Mouse (Mus musculus) embryonic facial prominence, embryonic 14.5 days (tissue): ENCODE results near the gene Chm. TPM values are rescaled to one million over a fixed set of nuclear protein-coding genes. Genes with fewer than 3 reads are reported as not detected.
A peak's percentile ranks its signal among the peaks of the same experiment; 100 is the strongest.

Source experiments
- ATAC-seq: fragments of 200-750 bp; cut with Nextera tagmentation; 2 replicates; pipeline ENCODE4 v1.8.0; 2017; ENCODE audit warnings: low read depth, moderate number of reproducible peaks, moderate TSS enrichment
- DNase-seq: peaks from one replicate; pipeline ENCODE4 v3.0.0-alpha.2; 2015; ENCODE audit warnings: low spot score
- H3K27ac ChIP-seq: fragments of 300-500 bp; sonication (generic); replicated peaks from 2 replicates; pipeline ENCODE4 v1.5.1; 2014; ENCODE audit warnings: low read depth, mild to moderate bottlenecking, low read length, moderate library complexity
- H3K27me3 ChIP-seq: fragments of 300-500 bp; sonication (generic); replicated peaks from 2 replicates; pipeline ENCODE4 v1.6.1; 2014; ENCODE audit warnings: low read length; ENCODE audit not compliant: control insufficient read depth, insufficient read depth
- H3K36me3 ChIP-seq: fragments of 300-500 bp; sonication (generic); 2 replicates; pipeline ENCODE4 v1.6.1; 2014; ENCODE audit warnings: low read length, mixed read lengths; ENCODE audit not compliant: control insufficient read depth, insufficient read depth
- H3K4me1 ChIP-seq: fragments of 300-500 bp; sonication (generic); 2 replicates; pipeline ENCODE4 v1.6.1; 2014; ENCODE audit warnings: antibody characterized with exemption, low read length; ENCODE audit not compliant: control insufficient read depth, insufficient read depth
- H3K4me2 ChIP-seq: fragments of 300-500 bp; sonication (generic); 2 replicates; pipeline ENCODE4 v1.6.1; 2014; ENCODE audit warnings: low read depth, mild to moderate bottlenecking, low read length, moderate library complexity, mixed read lengths
- H3K4me3 ChIP-seq: fragments of 300-500 bp; sonication (generic); 2 replicates; pipeline ENCODE4 v1.5.1; 2014; ENCODE audit warnings: low read depth, mild to moderate bottlenecking, low read length
- H3K9ac ChIP-seq: fragments of 300-500 bp; sonication (generic); 2 replicates; pipeline ENCODE4 v1.6.1; 2014; ENCODE audit warnings: low read depth, mild to moderate bottlenecking, low read length, moderate library complexity, mixed read lengths
- H3K9me3 ChIP-seq: fragments of 300-500 bp; sonication (generic); 2 replicates; pipeline ENCODE4 v1.6.1; 2016; ENCODE audit warnings: low read length; ENCODE audit not compliant: control insufficient read depth
- WGBS: fragments of 180-500 bp; shearing (Covaris S2); extraction: QIAGEN DNeasy Blood & Tissue Kit; methylation state at CpG from one replicate; pipeline ENCODE4 v1.1.7; 2014; 5-methylcytosine and 5-hydroxymethylcytosine counted together
- microRNA counts: library from miRNA; unstranded; fragments of <30 nt; microRNA quantifications from one replicate; lab custom pipeline; 2017
- microRNA-seq: library from miRNA; unstranded; fragments of <30 nt; microRNA quantifications from one replicate; pipeline ENCODE4, GENCODE M21; 2016; ENCODE audit warnings: borderline number of aligned reads
- polyA plus RNA-seq: library from polyadenylated mRNA; unstranded; fragments of >200 nt; fragmentation: Nextera tagmentation; extraction: Ambion mirVana; gene quantifications from 2 replicates; pipeline ENCODE4 v1.2.1, GENCODE M21; 2014

Gene Chm
- polyA plus RNA-seq, 1 experiment from 2014 or later = 17.1 TPM

GRCm38 (mm10) chrX:113076053-113076452, 109.3 kb downstream of the Chm start:
- H3K4me3 ChIP-seq = no peak overlapping the region
- 93% methylated on average over 2 of the region's 2 CpGs for WGBS
- H3K27ac ChIP-seq = no peak overlapping the region
- ATAC-seq = no peak
- no peaks in the 10 kb centered on the region for H3K36me3 ChIP-seq
- H3K27me3 ChIP-seq = no peaks in the 10 kb centered on the region
- H3K4me2 ChIP-seq = no peak overlapping the region
- H3K9me3 ChIP-seq = no peaks in the 10 kb centered on the region
- no peak for DNase-seq
- H3K9ac ChIP-seq = no peak overlapping the region
- H3K4me1 ChIP-seq = no peaks in the 10 kb centered on the region

- 83% methylated on average over 4 of the region's 4 CpGs for WGBS
- no peak overlapping the region for H3K4me2 ChIP-seq
- H3K27ac ChIP-seq = no peak overlapping the region
- no peaks in the 10 kb centered on the region for H3K9me3 ChIP-seq
- H3K9ac ChIP-seq = no peak overlapping the region
- DNase-seq (no peak), ATAC-seq (no peak)
- no peaks in the 10 kb centered on the region for H3K27me3 ChIP-seq
- no peaks in the 10 kb centered on the region for H3K4me1 ChIP-seq
- H3K4me3 ChIP-seq = no peak overlapping the region
- H3K36me3 ChIP-seq = no peaks in the 10 kb centered on the region
Observed at GRCm38 (mm10) chrX:113074823-113075222, 110.5 kb downstream of the Chm start.

DNA sequence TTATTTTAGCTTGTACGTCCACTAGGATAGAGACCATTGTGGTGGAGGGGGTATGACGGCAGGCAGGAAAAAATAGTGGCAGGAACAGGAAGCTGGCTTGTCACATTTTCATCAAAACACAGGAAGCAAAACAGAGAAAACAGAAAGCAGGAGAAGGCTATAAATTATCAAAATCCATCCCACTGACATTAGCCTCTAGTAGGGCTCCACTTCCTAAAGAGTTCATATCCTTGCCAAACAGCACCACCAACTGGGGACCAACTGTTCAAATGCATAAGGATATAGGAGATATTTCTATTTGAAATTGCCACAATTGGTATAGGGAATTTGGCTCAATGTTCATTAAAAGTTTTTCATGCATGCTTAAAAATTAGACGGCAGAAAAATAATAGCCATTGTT, 181.7 kb downstream of the Chm start:
- Histone ChIP-seq H3K36me3 (no peaks in the 10 kb centered on the region), H3K9ac (no peak overlapping the region), H3K4me3 (no peak overlapping the region), H3K27ac (no peak overlapping the region), H3K9me3 (no peaks in the 10 kb centered on the region), H3K27me3 (no peaks in the 10 kb centered on the region), H3K4me2 (no peak overlapping the region), H3K4me1 (no peaks in the 10 kb centered on the region)
- DNase-seq (peak; percentile 2), ATAC-seq (no peak)
- 83% methylated on average over 3 of the region's 3 CpGs for WGBS

DNA sequence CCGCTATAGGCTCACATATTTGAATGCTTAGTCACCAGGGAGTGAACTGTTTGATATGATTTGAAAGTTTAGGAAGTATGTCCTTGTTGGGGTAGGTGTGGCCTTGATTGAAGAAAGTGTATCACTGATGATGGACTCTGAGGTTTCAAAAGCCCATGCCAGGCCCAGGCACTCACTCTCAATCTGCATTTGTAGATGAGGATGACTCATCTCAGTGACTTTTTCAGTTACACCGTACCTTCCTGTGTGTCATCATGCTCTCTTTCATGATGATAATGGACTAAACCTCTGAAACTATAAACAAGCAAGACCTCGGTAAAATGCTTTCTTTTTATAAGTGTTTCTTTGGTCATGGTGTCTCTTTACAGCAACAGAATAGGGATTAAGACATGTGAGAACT, 183.1 kb downstream of the Chm start:
- 78% methylated on average over 3 of the region's 3 CpGs for WGBS
- no peak overlapping the region for H3K4me3 ChIP-seq

More for the DNA sequence above, 183.1 kb downstream of the Chm start:
- Histone ChIP-seq H3K36me3 (no peaks in the 10 kb centered on the region), H3K4me1 (no peaks in the 10 kb centered on the region), H3K27ac (no peak overlapping the region), H3K4me2 (no peak overlapping the region), H3K9me3 (no peaks in the 10 kb centered on the region), H3K27me3 (no peaks in the 10 kb centered on the region), H3K9ac (no peak overlapping the region)
- no peak for DNase-seq
- ATAC-seq = no peak

MicroRNA genes within 50 kb of the gene (microRNA counts, 519-probe panel; counts per million panel counts)
- 2,871 counts per million, percentile 65 among the panel's probes with 10 or more counts for microRNA mmu-miR-361 (lab: Ali Mortazavi, UCI)

Small RNA genes within 50 kb of the gene (microRNA-seq; reads per million reads assigned to microRNA genes)
- 1,571 reads per million, percentile 79 among the genes with 10 or more reads in this experiment for gene Mir361

Other genes starting within 250 kb of the Chm start
- gene Dach2, start 112.0 kb upstream of the Chm start, polyA plus RNA-seq = 2.8 and 3.9 TPM in 2 replicates